Mouse (Mus musculus) kidney, adult 8-10 months (tissue): ENCODE measurements around the gene Cacng7.

Experiments used
- DNase-seq, 2 experiments: peaks; one replicate each; pipeline ENCODE4 v3.0.0; 2022

Gene Cacng7

DNA sequence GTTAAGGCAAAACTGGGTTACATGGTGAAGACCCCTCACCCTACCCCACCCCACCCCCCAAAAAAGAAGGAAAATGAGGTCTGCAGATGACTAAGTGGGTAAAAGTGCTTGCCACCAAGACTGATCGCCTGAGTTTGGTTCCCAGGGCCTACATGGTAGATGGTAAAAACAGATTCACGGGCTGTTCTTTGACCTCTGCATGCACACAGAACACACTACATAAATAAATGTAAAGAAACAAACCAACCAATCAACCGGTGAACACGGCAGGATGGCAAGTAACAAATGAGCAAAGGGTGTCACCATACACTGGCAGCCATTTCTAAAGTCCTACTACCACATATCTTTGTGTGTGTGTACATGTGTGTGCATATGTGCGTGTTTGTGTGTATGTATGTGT is 15.6 kb downstream of the Cacng7 start:
- no peak for DNase-seq

DNA sequence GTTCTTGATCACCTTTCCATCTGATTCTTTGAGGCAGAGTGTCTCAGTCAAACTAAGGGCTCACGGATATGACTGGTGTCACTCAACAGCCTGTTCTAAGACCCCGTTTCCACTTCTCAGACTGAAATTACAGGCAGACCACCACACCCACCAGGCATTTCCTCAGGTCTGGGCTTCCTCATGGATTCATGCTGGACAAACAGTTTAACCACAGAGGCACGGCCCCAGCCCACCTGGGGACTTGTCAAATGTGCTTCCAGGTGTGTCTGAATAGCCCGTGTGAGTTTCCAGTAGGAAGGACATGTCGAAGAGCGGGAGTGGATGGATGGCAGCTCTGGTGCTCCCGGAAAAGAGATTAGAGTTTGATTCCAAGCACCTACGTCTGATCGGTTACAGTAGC is 17.0 kb downstream of the Cacng7 start:
- no peak for DNase-seq

DNA sequence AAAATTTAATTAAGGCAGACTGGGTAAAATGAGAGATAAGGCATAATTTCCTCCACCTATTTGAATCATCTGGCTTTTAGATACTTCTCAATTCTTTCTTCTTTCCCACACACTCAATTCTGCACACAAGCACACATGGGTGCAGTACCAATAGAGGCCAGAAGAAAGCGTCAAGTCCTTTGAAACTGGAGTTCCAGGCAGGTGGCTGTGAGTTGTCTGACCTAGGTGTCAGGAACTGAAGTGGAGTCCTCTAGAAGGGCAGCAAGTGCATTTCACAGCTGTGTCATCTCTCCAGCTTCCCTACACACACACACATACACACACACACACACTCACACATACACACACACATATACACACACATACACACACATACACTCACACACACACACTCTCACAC is 18.8 kb downstream of the Cacng7 start:
- no peak for DNase-seq

DNA sequence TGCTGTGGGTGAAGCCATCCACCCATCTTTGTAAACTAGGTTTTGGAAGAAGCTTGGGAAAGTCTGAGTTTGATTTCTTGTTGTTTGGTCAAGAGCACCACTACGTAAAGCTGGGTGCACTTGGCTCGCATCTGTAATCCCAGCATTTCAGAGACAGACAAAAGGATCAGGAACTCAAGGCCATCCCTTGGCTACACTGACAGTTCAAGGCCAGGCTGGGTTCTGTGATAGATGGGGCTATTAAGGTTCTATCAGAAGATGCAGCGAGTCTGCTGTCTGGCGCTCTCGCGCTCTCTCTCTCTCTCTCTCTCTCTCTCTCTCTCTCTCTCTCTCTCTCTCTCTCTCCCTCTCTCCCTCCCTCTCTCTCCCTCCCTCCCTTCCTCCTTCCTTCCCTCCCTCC is 22.1 kb downstream of the Cacng7 start:
- no peak for DNase-seq

DNA sequence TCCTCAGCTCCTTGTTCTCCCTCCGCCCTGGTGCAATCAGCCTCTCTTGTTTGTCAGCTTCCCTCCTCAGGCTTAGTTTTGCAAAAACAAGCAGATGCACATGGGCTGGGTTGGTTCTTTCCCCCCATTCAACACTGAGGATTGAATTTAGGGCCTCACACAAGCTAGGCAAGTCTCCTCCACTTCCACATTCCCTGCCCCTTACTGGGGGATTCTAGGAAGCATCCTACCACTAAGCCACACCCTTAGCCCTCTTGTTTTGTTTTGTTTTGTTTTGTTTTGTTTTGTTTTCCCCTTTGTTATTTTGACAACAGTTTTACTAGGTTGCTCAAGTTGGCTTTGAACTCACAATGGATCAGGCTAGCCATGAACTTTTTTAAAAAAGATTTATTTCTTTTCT is 27.9 kb downstream of the Cacng7 start:
- no peak for DNase-seq

DNA sequence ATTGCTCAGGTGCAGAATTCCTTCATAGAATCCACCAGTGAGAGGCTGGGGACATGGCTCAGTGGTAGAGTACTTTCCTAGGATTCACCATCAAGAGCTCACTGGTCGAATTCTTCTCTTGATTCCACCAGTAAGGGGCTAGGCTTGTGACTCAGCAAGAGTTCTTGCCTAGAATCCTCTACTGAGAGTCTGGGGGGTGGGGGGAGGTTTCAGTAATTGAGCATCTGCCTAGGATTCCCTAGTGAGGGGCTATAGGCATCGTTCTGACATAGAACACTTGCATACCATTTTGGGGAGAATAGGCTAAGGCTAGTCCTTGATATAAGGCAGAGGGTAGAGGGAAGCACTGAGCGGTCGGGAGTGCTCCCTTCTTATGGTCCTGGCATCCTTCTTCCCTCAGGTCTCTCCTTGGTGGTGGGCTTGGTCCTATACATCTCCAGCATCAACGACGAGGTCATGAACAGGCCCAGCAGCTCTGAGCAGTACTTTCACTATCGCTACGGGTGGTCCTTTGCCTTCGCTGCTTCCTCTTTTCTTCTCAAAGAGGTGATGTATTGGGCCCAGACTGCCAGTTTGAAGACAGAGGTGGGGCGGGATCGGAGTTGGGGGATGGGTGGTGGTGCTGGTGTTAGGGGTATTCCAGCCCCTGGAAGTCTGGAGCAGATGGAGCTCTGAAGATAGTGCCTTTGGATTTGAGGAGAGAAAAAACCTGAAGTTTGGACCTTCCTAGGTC is 33.0 kb downstream of the Cacng7 start:
- DNase-seq = no peak

DNA sequence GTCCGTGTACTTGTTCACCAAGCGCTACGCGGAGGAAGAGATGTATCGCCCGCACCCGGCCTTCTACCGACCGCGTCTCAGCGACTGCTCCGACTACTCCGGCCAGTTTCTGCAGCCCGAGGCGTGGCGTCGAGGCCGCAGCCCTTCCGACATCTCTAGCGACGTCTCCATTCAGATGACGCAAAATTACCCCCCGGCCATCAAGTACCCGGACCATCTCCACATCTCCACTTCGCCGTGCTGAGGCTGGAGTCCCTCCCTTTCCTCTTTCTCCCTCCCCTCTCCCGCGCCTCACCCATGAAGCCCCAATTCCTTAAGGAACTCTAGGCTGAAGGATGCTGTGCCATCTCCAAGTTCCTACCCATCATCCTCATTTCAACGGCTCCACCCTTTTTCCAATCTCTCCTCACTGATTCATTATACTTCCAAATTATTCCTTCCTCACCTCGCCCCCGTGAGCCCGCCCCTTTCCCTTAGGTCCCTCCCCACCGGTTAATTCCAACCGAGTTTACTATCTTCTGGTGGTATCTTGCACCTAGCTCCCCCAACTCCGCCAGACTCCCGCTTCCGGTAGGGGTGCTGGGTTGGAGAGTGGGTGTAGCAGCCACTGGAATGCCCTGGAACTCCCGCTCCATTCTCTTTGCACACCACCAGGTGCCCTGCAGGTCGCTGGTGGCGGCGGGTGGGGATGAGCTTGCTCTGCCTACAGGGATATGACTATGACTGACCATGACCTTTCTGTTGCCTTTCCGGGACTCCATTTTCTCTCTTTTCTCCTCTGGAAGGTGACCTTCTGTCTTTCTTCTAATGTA is 34.2 kb downstream of the Cacng7 start:
- DNase-seq = no peak

DNA sequence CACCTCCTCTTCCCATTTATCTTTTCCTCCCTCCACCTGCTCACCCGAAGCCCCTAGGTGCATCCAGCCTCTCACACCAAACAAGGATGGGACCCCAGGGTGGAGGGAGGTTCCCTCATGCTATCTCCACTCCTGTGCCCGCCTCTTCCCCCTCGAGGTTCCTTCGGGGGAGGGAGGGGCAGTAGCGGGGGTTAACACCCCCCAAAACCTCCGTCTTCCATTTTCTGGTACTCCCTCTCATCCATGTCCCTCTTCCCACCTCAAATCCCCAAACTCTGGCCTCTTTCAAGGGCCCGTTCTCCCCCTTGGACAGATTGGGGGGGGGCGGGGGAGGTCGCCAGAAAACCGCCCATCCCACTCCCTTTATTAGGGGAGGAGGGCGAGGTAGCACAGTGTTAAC is 34.8 kb downstream of the Cacng7 start:
- DNase-seq = no peak

DNA sequence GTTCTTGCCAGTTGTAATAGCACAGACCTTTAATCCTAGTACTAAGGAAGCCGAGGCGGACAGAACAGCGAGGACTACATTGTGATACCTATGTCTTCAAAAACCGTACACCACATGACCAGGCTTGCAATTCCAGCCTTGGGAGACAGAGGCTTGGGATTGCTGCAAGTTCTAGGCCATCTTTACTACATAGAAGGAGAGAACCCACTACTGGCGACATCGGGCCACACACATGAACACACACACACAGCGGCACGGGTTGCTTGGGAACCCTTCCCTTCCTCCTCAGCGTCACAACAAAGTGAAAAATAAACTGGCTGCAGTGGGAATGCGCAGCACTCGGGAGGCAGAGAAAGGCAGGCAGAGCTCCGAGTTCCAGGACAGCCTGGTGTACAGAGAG is 35.6 kb downstream of the Cacng7 start:
- DNase-seq = no peak

DNA sequence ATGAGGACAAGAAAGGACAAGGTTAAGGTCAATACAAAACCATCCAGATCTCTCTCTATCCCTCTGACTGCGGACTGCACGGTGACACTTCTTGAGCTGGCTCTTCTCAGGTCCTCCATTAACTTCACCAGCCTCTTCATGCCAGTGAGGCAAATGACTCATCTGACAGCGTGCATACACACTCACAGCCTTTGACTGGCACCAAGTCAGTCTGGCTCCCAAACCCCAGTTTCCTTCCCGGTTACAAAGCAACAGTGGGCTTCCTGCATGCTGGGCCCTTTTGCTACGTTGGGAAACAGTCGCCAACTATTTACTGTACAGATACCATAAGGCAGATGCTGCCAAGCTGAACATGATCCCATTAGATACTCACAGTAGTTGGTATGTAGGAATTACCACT is 36.4 kb downstream of the Cacng7 start:
- DNase-seq = no peak

DNA sequence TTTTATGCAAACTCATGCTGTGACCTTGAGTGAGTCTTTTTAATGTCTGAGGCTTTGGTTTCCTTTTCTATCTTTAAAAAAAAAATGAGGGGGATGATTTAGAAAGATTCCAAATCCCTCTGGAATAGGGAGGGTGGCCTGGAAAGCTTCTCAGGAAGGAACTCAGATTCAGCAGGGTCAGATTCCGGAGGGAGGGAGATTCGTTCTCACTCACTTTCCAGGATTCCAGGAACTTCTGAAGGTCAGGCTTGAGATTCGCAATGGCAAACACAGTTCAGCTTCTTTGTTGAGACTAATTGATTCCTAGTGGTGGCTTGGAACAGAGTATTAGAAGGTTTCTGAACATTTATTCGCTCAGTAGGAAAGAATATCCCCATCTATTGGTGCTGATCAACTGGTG is 37.7 kb downstream of the Cacng7 start:
- no peak for DNase-seq

DNA sequence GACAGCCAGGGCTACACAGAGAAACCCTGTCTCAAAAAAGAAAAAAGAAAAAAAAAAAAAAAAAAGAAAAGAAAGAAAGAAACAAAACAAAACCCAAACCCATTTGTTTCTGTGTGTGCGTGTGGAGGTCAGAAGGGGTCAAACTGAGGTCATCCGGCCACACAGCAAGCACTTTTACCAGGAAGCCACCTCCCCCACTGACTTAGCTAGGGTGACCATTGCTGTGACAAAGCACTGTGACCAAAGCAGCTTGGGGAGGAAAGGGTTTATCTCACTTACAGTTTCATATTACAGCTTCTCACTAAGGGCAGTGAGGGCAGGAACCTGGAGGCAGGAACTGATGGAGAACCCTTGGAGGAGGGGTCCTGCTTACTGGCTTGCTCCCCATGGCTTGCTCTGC is 39.6 kb downstream of the Cacng7 start:
- DNase-seq = no peak

DNA sequence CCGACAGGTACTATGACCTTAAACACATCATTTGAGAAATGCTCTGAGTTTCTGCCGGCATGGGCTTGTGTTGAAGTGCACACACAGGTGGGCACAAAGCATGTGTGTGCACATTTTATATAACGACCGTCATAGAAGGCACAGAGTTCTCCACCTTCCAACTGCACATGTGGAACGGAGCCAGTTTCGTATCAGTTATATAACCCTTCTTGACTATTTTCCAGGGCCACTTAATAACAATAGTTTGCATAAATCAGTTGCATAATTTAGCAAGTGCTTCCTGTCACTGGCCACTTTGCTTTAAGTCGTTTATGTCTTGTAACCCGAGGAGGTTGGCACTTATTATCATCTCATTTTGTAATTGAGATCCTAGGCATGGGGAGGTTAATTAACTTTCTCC is 41.0 kb downstream of the Cacng7 start:
- peak in 1 of 2 experiments; percentile 46 for DNase-seq

DNA sequence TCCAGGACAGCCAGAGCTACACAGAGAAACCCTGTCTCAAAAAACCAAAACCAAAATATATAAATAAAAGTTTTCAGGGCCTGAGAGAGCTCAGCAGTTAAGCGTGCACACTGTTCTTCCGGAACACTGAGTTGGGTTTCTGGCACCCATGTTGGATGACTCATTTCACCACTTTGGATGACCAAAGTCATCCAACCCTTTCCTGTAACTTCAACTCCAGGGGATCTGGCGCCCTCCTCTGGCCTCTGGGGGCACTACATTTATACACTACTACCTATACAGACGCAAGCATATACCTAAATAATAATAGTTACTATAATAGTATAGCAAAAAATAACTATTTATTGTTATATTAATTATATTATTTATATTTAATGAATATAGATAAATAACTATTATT is 44.1 kb downstream of the Cacng7 start:
- DNase-seq = peak; percentile 21 to 60

DNA sequence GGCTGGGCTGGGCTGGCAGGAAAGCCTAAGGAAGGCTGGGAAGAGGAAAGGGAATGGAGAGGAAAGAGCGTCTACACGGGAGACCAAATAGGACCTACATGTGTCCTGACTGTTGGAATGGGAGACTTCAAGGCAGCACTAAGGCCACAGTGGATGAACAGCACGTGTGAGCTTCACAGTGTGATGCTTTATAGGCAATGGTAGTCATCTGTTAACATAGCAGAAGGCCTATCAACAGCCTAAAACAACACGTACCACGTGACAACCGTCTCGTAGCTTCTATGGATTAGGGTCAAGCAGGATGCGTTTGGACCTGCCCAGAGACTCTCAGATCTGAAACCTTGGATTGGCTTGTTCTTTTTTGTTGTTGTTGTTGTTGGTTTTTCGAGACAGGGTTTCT is 49.4 kb downstream of the Cacng7 start:
- DNase-seq = no peak

DNA sequence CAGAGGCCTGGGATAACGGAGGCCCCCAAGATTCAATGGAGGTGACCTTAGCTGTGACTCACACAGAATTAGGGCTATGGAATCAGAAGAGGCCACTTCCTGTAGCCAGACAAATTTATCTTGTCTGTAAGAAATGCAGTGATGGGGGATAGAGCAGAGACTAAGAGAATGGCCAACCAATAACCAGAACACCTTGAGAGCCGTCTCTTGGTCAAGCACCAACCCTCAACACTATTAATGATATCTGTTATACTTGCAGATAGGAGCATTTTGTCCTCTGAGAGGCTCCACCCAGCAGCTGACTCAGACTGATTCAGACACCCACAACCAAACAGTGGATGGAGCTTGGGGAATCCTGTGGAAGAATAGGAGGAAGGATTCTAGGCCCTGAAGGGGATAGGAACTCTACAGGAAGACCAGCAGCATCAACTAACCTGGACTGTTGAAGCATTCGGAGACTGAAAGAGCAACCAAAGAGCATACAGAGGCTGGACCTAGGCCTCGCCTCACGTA is 52.1 kb downstream of the Cacng7 start:
- DNase-seq = no peak

DNA sequence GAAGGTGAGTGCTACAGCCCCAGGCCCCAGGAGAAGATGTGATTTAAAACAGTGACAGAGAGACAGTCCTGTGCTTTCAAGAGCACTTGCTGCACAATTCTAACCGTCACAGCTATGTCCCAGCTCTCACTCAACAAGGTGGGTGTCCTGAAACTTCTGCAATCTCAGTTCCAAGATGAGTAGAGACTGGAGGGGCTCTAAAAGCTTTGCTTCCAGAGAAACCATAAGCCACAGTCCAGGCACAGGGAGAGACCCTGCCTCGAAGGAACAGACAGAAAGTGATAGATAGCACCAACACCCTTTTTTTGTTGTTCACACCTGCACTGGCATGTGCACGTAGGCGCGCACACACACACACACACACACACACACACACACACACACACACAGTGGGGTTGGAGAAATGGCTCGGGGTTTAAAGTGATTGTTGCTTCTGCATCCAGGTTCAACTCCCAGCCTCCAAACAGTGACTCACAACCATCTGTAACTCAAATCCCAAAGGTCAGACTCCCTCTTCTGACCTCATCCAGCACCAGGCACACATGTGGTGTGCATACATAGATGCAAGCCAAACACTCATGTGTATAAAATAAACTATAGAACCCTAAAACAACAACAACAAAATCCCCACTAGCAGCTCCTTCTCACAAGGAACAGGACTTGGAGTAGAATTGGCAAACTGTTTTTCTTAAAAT is 53.4 kb downstream of the Cacng7 start:
- DNase-seq = no peak

DNA sequence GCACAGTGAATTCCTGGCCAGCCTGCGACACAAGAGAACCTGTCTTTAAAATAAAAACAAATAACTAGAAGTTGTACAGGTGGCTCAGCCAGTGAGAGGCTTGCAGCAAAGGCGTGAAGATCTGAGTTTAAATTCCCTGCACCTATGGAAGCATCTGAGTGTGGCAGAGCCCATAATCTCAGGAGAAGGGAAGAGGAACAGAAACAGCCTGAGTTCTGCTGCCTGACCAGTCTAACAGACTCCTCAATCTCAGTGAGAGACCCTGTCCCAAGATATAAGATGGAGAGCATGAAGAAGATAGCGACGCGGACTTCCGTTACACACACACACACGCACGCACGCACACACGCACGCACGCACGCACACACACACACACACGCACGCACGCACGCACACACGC is 55.0 kb downstream of the Cacng7 start:
- no peak for DNase-seq

DNA sequence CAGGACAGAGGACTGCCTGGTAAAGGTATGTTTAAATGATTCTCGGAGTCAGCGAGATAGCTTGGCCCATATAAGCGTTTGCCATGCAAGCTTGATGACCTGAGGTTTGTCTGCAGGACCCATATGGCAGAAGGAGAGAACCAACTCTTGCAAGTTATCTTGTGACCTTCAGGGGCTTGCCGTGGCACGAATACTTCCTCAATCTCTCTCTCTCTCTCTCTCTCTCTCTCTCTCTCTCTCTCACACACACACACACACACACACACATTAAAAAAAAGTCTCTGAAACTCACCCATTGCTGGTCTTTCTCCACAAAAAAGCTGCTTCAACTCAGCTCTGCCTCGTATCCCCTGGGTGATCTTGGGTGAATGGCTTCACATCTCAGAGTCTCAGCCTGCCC is 56.1 kb downstream of the Cacng7 start:
- DNase-seq = no peak

DNA sequence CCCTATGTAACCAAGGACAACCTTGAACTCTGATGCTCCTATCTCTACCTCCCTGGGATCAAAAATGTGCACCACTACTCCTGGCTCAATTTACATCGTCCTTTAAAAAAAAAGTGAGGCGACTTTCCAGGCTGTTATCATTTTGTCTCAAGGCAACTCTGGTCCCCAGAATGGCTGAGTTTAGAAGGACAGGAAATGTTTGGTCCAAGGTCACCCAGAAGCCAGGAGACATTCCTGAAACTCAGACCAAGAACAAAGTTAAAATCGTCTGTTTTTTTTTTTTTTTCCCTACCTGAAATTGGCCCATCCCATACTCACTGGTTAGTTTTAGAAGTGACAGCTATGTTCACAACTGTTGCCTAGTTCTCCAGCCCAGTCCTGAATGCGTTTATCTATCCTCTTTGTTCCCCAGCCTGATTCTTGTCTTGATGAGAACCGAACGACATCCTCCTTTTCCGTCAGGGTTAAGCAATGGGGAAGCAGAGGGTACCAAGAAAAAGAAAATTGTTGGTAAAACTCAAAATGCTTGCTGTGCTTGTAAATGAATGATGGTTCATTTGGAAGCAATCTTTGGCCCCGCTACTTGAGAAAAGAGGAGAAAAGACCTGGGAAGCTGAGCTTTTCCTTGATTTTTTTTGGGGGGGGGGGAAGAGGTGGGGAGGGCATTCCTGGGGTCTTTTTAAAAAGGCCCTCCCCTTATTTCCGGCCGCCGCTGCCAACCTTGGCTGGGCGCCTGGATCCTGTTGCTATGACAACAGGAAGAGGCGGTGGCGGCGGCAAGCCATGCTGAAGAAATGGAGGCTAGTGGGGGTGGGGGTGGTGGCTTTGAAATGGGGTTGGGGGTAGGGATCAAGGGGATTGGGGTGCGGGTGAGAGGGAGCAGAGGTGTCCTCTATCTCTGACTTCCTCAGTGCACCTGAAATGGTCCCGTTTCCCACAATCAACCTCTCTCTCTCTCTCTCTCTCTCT is 57.0 kb downstream of the Cacng7 start:
- peak; percentile 43 to 51 for DNase-seq

DNA sequence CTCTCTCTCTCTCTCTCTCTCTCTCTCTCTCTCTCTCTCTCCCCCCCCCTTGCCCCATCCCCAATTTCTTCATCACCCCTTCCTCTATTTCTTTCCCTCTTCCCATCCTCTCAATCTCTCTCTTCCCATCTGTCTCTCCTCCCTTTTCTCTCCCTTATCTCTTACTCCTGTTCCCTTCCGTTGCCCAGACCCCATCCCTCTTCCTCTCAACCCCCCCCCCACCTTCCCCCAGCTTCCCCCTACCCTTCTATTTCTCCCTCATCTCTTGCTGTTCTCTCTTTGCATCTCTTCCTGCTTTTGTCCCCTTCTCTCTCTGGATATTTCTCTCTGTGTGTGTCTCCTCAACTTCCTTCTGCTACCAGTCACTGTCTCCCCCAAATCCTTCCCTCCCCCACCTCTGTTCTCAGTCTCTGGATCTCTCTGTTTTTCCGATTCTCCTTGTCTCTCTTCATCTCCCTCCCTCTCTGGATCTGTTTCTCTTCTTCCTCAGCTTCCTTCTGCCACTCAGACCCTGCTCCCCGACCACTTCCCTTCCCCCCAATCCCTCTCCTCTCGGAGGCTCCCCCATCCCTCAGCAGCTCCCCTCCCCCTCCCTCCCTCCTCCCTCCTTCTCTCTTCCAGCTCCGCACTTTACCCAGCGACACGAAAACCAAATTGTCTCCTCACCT is 57.8 kb downstream of the Cacng7 start, which contains the start of gene Cacng8:
Gene Cacng8, plus strand, starts transcription at position 271 of the 668 bp plus-strand sequence.
- DNase-seq = no peak

DNA sequence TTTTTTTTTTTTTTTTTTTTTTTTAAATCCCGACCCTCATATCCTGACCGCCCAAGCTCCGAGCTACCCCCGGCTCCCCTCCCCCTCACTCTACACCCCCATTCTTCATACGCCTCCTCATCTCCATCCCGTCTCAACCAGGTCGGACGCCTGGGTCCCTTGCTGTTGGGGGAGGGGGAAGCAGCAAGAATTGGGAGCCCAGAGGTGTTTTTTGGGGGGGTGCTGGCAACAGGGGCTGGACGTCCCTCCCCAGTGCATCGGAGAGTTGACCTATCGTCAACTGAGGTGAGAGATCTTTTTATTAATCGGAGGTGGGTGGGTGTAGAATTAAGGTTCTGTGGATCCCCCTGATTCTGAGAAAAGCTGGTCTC is 58.3 kb downstream of the Cacng7 start:
- no peak for DNase-seq
